24 mouse cellular contexts compared by ENCODE assay signal in genomic region chr13:104542759-104543141, GRCm38 (mm10).
A peak's percentile ranks its signal among the peaks of the same experiment; 100 is the strongest.
DNase-seq lines count a peak whose midpoint lies in the region; ATAC-seq and TF ChIP-seq lines count a peak whose summit lies in the region.
"Had no signal": no experiment of that assay in that cellular context is flagged by ENCODE, and none has a peak within 500 bp of the region (broad histone marks: within the 10 kb centered on the region; RNA-seq: fewer than 3 reads in every experiment).

No protein-coding gene starts in this region.

- no peak for TF ChIP-seq POLR2A in small intestine, adult 2 months (IDR thresholded peaks at IDR 0.05; ENCODE audit: low read depth, low read length)

- H3K4me3 ChIP-seq in heart, postnatal 0 days (ENCODE audit: low read depth, low read length): no peak overlapping the region
- H3K4me3 ChIP-seq in heart, embryonic 11.5 days (ENCODE audit: low read depth, low read length): no peak overlapping the region
- H3K4me3 ChIP-seq in lung, embryonic 16.5 days (ENCODE audit: low read length): no peak overlapping the region
- H3K4me3 ChIP-seq in small intestine, adult 2 months (ENCODE audit: low read depth, low read length): no peak overlapping the region
- H3K4me3 ChIP-seq in hindbrain, postnatal 0 days (ENCODE audit: low read length): no peak overlapping the region
- H3K4me3 ChIP-seq: erythroblast, embryonic 14.5 days; forebrain, embryonic 12.5 days; gastrocnemius, adult 2 months; heart, embryonic 10.5 days; hindbrain, embryonic 10.5 days; limb, embryonic 15.5 days; midbrain, embryonic 15.5 days; neural tube, embryonic 12.5 days had no signal

- H3K4me2 ChIP-seq in heart, postnatal 0 days (ENCODE audit: low read depth, low read length): no peak overlapping the region
- no peak overlapping the region for H3K4me2 ChIP-seq in heart, embryonic 11.5 days
- no peak overlapping the region for H3K4me2 ChIP-seq in lung, embryonic 16.5 days (ENCODE audit: low read depth, low read length)
- no peak overlapping the region for H3K4me2 ChIP-seq in hindbrain, postnatal 0 days (ENCODE audit: low read depth, low read length)
- H3K4me2 ChIP-seq: forebrain, embryonic 12.5 days; limb, embryonic 15.5 days; midbrain, embryonic 15.5 days; neural tube, embryonic 12.5 days had no signal

- 63% methylated on average over 4 of the region's 4 CpGs for WGBS in heart, postnatal 0 days
- 65% methylated on average over 4 of the region's 4 CpGs for WGBS in heart, embryonic 11.5 days (ENCODE audit: insufficient replicate concordance)
- 38% methylated on average over 4 of the region's 4 CpGs for WGBS in lung, embryonic 16.5 days
- WGBS in small intestine, adult 2 months: 47% methylated on average over 4 of the region's 4 CpGs
- WGBS in hindbrain, postnatal 0 days: 69% methylated on average over 4 of the region's 4 CpGs

- H3K27me3 ChIP-seq in heart, postnatal 0 days (ENCODE audit: control insufficient read depth, insufficient read depth, low read length): no peaks in the 10 kb centered on the region
- no peaks in the 10 kb centered on the region for H3K27me3 ChIP-seq in heart, embryonic 11.5 days (ENCODE audit: control insufficient read depth, insufficient read depth, low read length)
- no peaks in the 10 kb centered on the region for H3K27me3 ChIP-seq in lung, embryonic 16.5 days (ENCODE audit: control insufficient read depth, insufficient read depth, low read depth, low read length)
- H3K27me3 ChIP-seq in small intestine, adult 2 months (ENCODE audit: control insufficient read depth, insufficient read depth, low read length): no peaks in the 10 kb centered on the region
- no peaks in the 10 kb centered on the region for H3K27me3 ChIP-seq in hindbrain, postnatal 0 days (ENCODE audit: insufficient read depth, low read length)
- H3K27me3 ChIP-seq: forebrain, embryonic 12.5 days; limb, embryonic 15.5 days; midbrain, embryonic 15.5 days; neural tube, embryonic 12.5 days had no signal

- TF ChIP-seq EP300 in heart, postnatal 0 days (IDR thresholded peaks at IDR 0.05; ENCODE audit: low read depth): no peak

- no peaks in the 10 kb centered on the region for H3K36me3 ChIP-seq in heart, postnatal 0 days (replicated peaks; ENCODE audit: control insufficient read depth, insufficient read depth, low read length)
- H3K36me3 ChIP-seq in heart, embryonic 11.5 days (ENCODE audit: control insufficient read depth, insufficient read depth, low read length): no peaks in the 10 kb centered on the region
- H3K36me3 ChIP-seq in lung, embryonic 16.5 days (ENCODE audit: control insufficient read depth, insufficient read depth, low read length): no peaks in the 10 kb centered on the region
- no peaks in the 10 kb centered on the region for H3K36me3 ChIP-seq in small intestine, adult 2 months (ENCODE audit: control insufficient read depth, insufficient read depth, low read length)
- no peaks in the 10 kb centered on the region for H3K36me3 ChIP-seq in hindbrain, postnatal 0 days (ENCODE audit: insufficient read depth, low read length)
- H3K36me3 ChIP-seq: forebrain, embryonic 12.5 days; heart, embryonic 10.5 days; hindbrain, embryonic 10.5 days; limb, embryonic 15.5 days; midbrain, embryonic 15.5 days; neural tube, embryonic 12.5 days had no signal

- no peak for ATAC-seq in heart, postnatal 0 days (ENCODE audit: insufficient read depth, low read depth)
- ATAC-seq in heart, embryonic 11.5 days (replicated peaks; ENCODE audit: insufficient number of reproducible peaks, low FRiP score, low TSS enrichment): no peak
- peak; percentile 48 for ATAC-seq in lung, embryonic 16.5 days (ENCODE audit: low read depth)
- ATAC-seq in hindbrain, postnatal 0 days: no peak
- ATAC-seq: hindbrain, embryonic 16.5 days; midbrain, embryonic 15.5 days had no signal

- no peak for DNase-seq in heart, postnatal 0 days (ENCODE audit: low spot score)
- DNase-seq in lung, postnatal 25 days (ENCODE audit: low spot score): no peak
- DNase-seq in cerebellum, adult 11 months: no peak
- no peak for DNase-seq in hindbrain, postnatal 0 days (ENCODE audit: low spot score)
- DNase-seq: adrenal gland, postnatal 25 days; cerebellum, adult 9-11 months; gastrocnemius, adult 2 months; kidney, adult 8-10 months; layer of hippocampus, adult 9-11 months; right cerebral cortex, postnatal 14 days; thymus, adult 2 months; thymus, postnatal 4 days had no signal

- no peak for TF ChIP-seq CTCF in heart, postnatal 0 days (IDR thresholded peaks at IDR 0.05; ENCODE audit: low read depth)
- TF ChIP-seq CTCF in small intestine, adult 2 months (IDR thresholded peaks at IDR 0.05; ENCODE audit: extremely low read depth, insufficient read length, insufficient replicate concordance, low read depth, low read length): no peak
- TF ChIP-seq CTCF in hindbrain, postnatal 0 days (IDR thresholded peaks at IDR 0.05; ENCODE audit: low read depth): no peak

- no peak overlapping the region for H3K9ac ChIP-seq in heart, postnatal 0 days (replicated peaks; ENCODE audit: low read depth, low read length)
- H3K9ac ChIP-seq in heart, embryonic 11.5 days (ENCODE audit: low read depth, low read length): no peak overlapping the region
- no peak overlapping the region for H3K9ac ChIP-seq in lung, embryonic 16.5 days (ENCODE audit: low read length)
- H3K9ac ChIP-seq in hindbrain, postnatal 0 days (replicated peaks; ENCODE audit: low read length): no peak overlapping the region
- H3K9ac ChIP-seq: forebrain, embryonic 12.5 days; limb, embryonic 15.5 days; liver, embryonic 14.5 days; midbrain, embryonic 15.5 days; neural tube, embryonic 12.5 days had no signal

- H3K27ac ChIP-seq in heart, postnatal 0 days (ENCODE audit: low read depth): peak overlapping the region; percentile 16; the same call in 1 of the 2 replicates
- no peak overlapping the region for H3K27ac ChIP-seq in heart, embryonic 11.5 days (ENCODE audit: low read depth, low read length)
- peak overlapping the region; percentile 79 for H3K27ac ChIP-seq in lung, embryonic 16.5 days (ENCODE audit: low read length)
- H3K27ac ChIP-seq in small intestine, adult 2 months (ENCODE audit: insufficient read depth, low read depth, low read length): peak overlapping the region; percentile 68
- H3K27ac ChIP-seq in hindbrain, postnatal 0 days: no peak overlapping the region
- H3K27ac ChIP-seq: forebrain, embryonic 12.5 days; gastrocnemius, adult 2 months; hindbrain, embryonic 10.5 days; limb, embryonic 15.5 days; liver, embryonic 14.5 days; midbrain, embryonic 15.5 days; neural tube, embryonic 12.5 days had no signal

- H3K9me3 ChIP-seq in heart, postnatal 0 days (replicated peaks; ENCODE audit: control insufficient read depth, low read length): no peaks in the 10 kb centered on the region
- no peaks in the 10 kb centered on the region for H3K9me3 ChIP-seq in heart, embryonic 11.5 days (replicated peaks; ENCODE audit: control insufficient read depth, low read length)
- no peaks in the 10 kb centered on the region for H3K9me3 ChIP-seq in lung, embryonic 16.5 days (ENCODE audit: control insufficient read depth, low read length)
- no peaks in the 10 kb centered on the region for H3K9me3 ChIP-seq in hindbrain, postnatal 0 days (ENCODE audit: low read length)
- H3K9me3 ChIP-seq: forebrain, embryonic 12.5 days; heart, embryonic 10.5 days; hindbrain, embryonic 10.5 days; limb, embryonic 15.5 days; midbrain, embryonic 15.5 days had no signal

- peaks cover 4% of the 10 kb centered on the region; the same call in 1 of the 2 replicates for H3K4me1 ChIP-seq in heart, postnatal 0 days (ENCODE audit: control insufficient read depth, insufficient read depth)
- H3K4me1 ChIP-seq in heart, embryonic 11.5 days (ENCODE audit: control insufficient read depth, insufficient read depth, low read length): peaks cover 5% of the 10 kb centered on the region; the same call in 1 of the 2 replicates
- peaks cover 2% of the 10 kb centered on the region; the same call in 1 of the 2 replicates for H3K4me1 ChIP-seq in lung, embryonic 16.5 days (replicated peaks; ENCODE audit: control insufficient read depth, insufficient read depth, low read length)
- no peaks in the 10 kb centered on the region for H3K4me1 ChIP-seq in small intestine, adult 2 months (ENCODE audit: control insufficient read depth, insufficient read depth, insufficient read length, low read length)
- no peaks in the 10 kb centered on the region for H3K4me1 ChIP-seq in hindbrain, postnatal 0 days (ENCODE audit: insufficient read depth, low read length)
- H3K4me1 ChIP-seq: midbrain, embryonic 15.5 days had no signal

Comparison
In these comparisons a context has a peak if more than half of its experiments do, and no peak if none do; other contexts are left out.
1. H3K27ac ChIP-seq: peak in heart, postnatal 0 days (single experiment), lung, embryonic 16.5 days (single experiment) and small intestine, adult 2 months (single experiment); none in heart, embryonic 11.5 days (single experiment) and hindbrain, postnatal 0 days (single experiment).